Mouse (Mus musculus) embryonic facial prominence, embryonic 11.5 days (tissue): ENCODE measurements at regions not wholly inside any gene's neighbourhood (a gene's known extent, or its start where the extent isn't known, plus 50 kb on each side); places are given as distances from the start of the nearest gene placed in this dataset. TPM values are rescaled to one million over a fixed set of nuclear protein-coding genes. Genes with fewer than 3 reads are reported as not detected.

Source experiments
- microRNA-seq: library from miRNA; unstranded; fragments of <30 nt; microRNA quantifications from one replicate; pipeline ENCODE4, GENCODE M21; 2016; ENCODE audit warnings: borderline number of aligned reads

Small RNA genes lying in the stretch of these regions (microRNA-seq; reads per million reads assigned to microRNA genes)
- not detected for gene Gm44375
